Mouse (Mus musculus) liver, adult 2 months (tissue): ENCODE results near the gene Focad. TPM values are rescaled to one million over a fixed set of nuclear protein-coding genes. Genes with fewer than 3 reads are reported as not detected.
A peak's percentile ranks its signal among the peaks of the same experiment; 100 is the strongest.

Experiments used
- DNase-seq: peaks from one replicate; pipeline ENCODE4 v3.0.0-alpha.2; 2011; ENCODE audit warnings: low read depth, low spot score; ENCODE audit errors: extremely low read depth
- H3K27ac ChIP-seq: fragments of 200-500 bp; replicated peaks from 2 replicates; pipeline ENCODE4 v1.5.1; 2012; ENCODE audit warnings: low read depth, mild to moderate bottlenecking, control low read depth, inconsistent platforms, low read length; ENCODE audit not compliant: insufficient read depth
- H3K27me3 ChIP-seq: fragments of 200-500 bp; 2 replicates; pipeline ENCODE4 v1.6.1; 2012; ENCODE audit warnings: mild to moderate bottlenecking, moderate library complexity, low read length, inconsistent platforms; ENCODE audit not compliant: control insufficient read depth, insufficient read depth
- H3K36me3 ChIP-seq: fragments of 200-500 bp; 2 replicates; pipeline ENCODE4 v1.6.1; 2012; ENCODE audit warnings: low read length, inconsistent platforms; ENCODE audit not compliant: control insufficient read depth, insufficient read depth
- H3K4me1 ChIP-seq: fragments of 200-500 bp; 2 replicates; pipeline ENCODE4 v1.6.1; 2011; ENCODE audit warnings: low read length; ENCODE audit not compliant: control insufficient read depth, insufficient read depth
- H3K4me3 ChIP-seq: fragments of 200-500 bp; 2 replicates; pipeline ENCODE4 v1.5.1; 2011; ENCODE audit warnings: low read depth, mild to moderate bottlenecking, control low read depth, low read length, moderate library complexity; ENCODE audit not compliant: insufficient read depth
- H3K79me2 ChIP-seq: fragments of 200-500 bp; 2 replicates; pipeline ENCODE4 v1.6.1; 2012; ENCODE audit warnings: inconsistent platforms, mild to moderate bottlenecking, low read length, moderate library complexity; ENCODE audit not compliant: control insufficient read depth, insufficient read depth
- H3K9ac ChIP-seq: fragments of 200-500 bp; 2 replicates; pipeline ENCODE4 v1.6.1; 2012; ENCODE audit warnings: low read depth, mild to moderate bottlenecking, control low read depth, inconsistent platforms, low read length
- CTCF ChIP-seq: fragments of 200-500 bp; IDR thresholded peaks from 2 replicates; pipeline ENCODE4 v1.5.1; 2011; ENCODE audit warnings: low read depth, low read length, control low read depth
- POLR2A ChIP-seq: fragments of 200-500 bp; IDR thresholded peaks from 2 replicates; pipeline ENCODE4 v1.6.1; 2011; ENCODE audit warnings: low read length, control low read depth; ENCODE audit not compliant: insufficient read depth; ENCODE audit errors: extremely low read depth
- WGBS: fragments of 180-500 bp; shearing (Covaris S2); methylation state at CpG from one replicate; pipeline ENCODE4 v1.1.7; 2018; 5-methylcytosine and 5-hydroxymethylcytosine counted together
- polyA plus RNA-seq: library from polyadenylated mRNA; depleted of rRNA; stranded (reverse); fragments of >200 nt; gene quantifications from 2 replicates; pipeline ENCODE4 v1.2.3, GENCODE M21; 2012
- total RNA-seq: library from RNA; depleted of rRNA; stranded (reverse); fragments of >200 nt; gene quantifications from 2 replicates; pipeline ENCODE4 v1.2.3, GENCODE M21; 2014

The Focad gene
- total and polyA plus RNA-seq, 2 experiments, result 6.4 to 11.1 TPM

GRCm38 (mm10) chr4:88345065-88345464, 250.6 kb downstream of the Focad start:
- H3K9ac ChIP-seq, result no peak overlapping the region

GRCm38 (mm10) chr4:88345938-88346337, 251.5 kb downstream of the Focad start:
- no peaks in the 10 kb centered on the region for H3K36me3 ChIP-seq
- WGBS, result 90% methylated on average over 8 of the region's 8 CpGs
- TF ChIP-seq CTCF, result no peak
- no peak for TF ChIP-seq POLR2A
- no peaks in the 10 kb centered on the region for H3K4me1 ChIP-seq
- no peak overlapping the region for H3K4me3 ChIP-seq
- H3K27ac ChIP-seq, result no peak overlapping the region
- no peaks in the 10 kb centered on the region for H3K79me2 ChIP-seq
- no peak for DNase-seq
- no peak overlapping the region for H3K9ac ChIP-seq
- no peaks in the 10 kb centered on the region for H3K27me3 ChIP-seq

More at GRCm38 (mm10) chr4:88345065-88345464, 250.6 kb downstream of the Focad start:
- Histone ChIP-seq H3K27me3 (no peaks in the 10 kb centered on the region), H3K4me3 (no peak overlapping the region), H3K4me1 (no peaks in the 10 kb centered on the region), H3K27ac (no peak overlapping the region), H3K36me3 (no peaks in the 10 kb centered on the region), H3K79me2 (no peaks in the 10 kb centered on the region)
- no peak for DNase-seq
- TF ChIP-seq POLR2A, result no peak
- TF ChIP-seq CTCF, result no peak
- 85% methylated on average over 4 of the region's 4 CpGs for WGBS

- 6% methylated on average over 4 of the region's 4 CpGs for WGBS
- Histone ChIP-seq H3K79me2 (no peaks in the 10 kb centered on the region), H3K4me3 (no peak overlapping the region), H3K27ac (no peak overlapping the region), H3K9ac (no peak overlapping the region), H3K4me1 (no peaks in the 10 kb centered on the region), H3K27me3 (no peaks in the 10 kb centered on the region), H3K36me3 (no peaks in the 10 kb centered on the region; the same call in 1 of the 2 replicates)
- TF ChIP-seq CTCF, result peak; percentile 73
- TF ChIP-seq POLR2A, result no peak
- DNase-seq, result peak; percentile 60
Observed at GRCm38 (mm10) chr4:88350910-88351309, 256.5 kb downstream of the Focad start.

GRCm38 (mm10) chr4:88356652-88357051, 262.2 kb downstream of the Focad start:
- WGBS, result 79% methylated on average over 2 of the region's 2 CpGs
- no peak for DNase-seq
- Histone ChIP-seq H3K27ac (no peak overlapping the region), H3K4me1 (no peaks in the 10 kb centered on the region), H3K79me2 (no peaks in the 10 kb centered on the region), H3K27me3 (no peaks in the 10 kb centered on the region), H3K9ac (no peak overlapping the region), H3K4me3 (no peak overlapping the region), H3K36me3 (peaks cover 8% of the 10 kb centered on the region)
- no peak for TF ChIP-seq CTCF
- TF ChIP-seq POLR2A, result no peak

- no peaks in the 10 kb centered on the region for H3K4me1 ChIP-seq
- H3K9ac ChIP-seq, result no peak overlapping the region
- H3K36me3 ChIP-seq, result peaks cover 8% of the 10 kb centered on the region
- WGBS, result 91% methylated on average over 3 of the region's 3 CpGs
- H3K4me3 ChIP-seq, result no peak overlapping the region
- H3K27me3 ChIP-seq, result no peaks in the 10 kb centered on the region
- TF ChIP-seq POLR2A (no peak), CTCF (no peak)
- no peak for DNase-seq
- no peak overlapping the region for H3K27ac ChIP-seq
- no peaks in the 10 kb centered on the region for H3K79me2 ChIP-seq
Observed at GRCm38 (mm10) chr4:88357431-88357830, 263.0 kb downstream of the Focad start.

GRCm38 (mm10) chr4:88369951-88370350, 275.5 kb downstream of the Focad start:
- no peak for DNase-seq
- Histone ChIP-seq H3K79me2 (no peaks in the 10 kb centered on the region), H3K36me3 (peaks cover 4% of the 10 kb centered on the region; the same call in 1 of the 2 replicates), H3K4me1 (no peaks in the 10 kb centered on the region), H3K9ac (no peak overlapping the region), H3K27ac (no peak overlapping the region), H3K27me3 (no peaks in the 10 kb centered on the region), H3K4me3 (no peak overlapping the region)
- TF ChIP-seq POLR2A (no peak), CTCF (no peak)
- WGBS, result 94% methylated on average over 6 of the region's 6 CpGs
